Mouse (Mus musculus) CH12.LX (cell line): Measurements from ENCODE around the gene Iba57. TPM values are rescaled to one million over a fixed set of nuclear protein-coding genes. Genes with fewer than 3 reads are reported as not detected.

Experiments
- DNase-seq: peaks from one replicate; pipeline ENCODE4 v3.0.0-alpha.2; 2013; ENCODE audit errors: extremely low read depth
- H3K27ac ChIP-seq: 2 replicates; pipeline ENCODE4 v1.5.1; 2012; ENCODE audit warnings: low read depth, mild to moderate bottlenecking, control low read depth, moderate library complexity; ENCODE audit not compliant: insufficient read depth
- H3K27me3 ChIP-seq: replicated peaks from 2 replicates; pipeline ENCODE3; 2012; ENCODE audit warnings: inconsistent platforms
- H3K36me3 ChIP-seq, 2 experiments: replicated peaks in 1 of 2; 2 replicates each; pipeline versions ENCODE3 to v1.6.1; 2012; ENCODE audit warnings: inconsistent platforms in 1 of 2, low read length in 1 of 2, mild to moderate bottlenecking in 1 of 2, mixed read lengths in 1 of 2, moderate library complexity in 1 of 2; ENCODE audit not compliant: control insufficient read depth in 1 of 2, insufficient read depth in 1 of 2
- H3K4me1 ChIP-seq, 2 experiments: 2 replicates each; pipeline ENCODE4 v1.6.1; 2012; ENCODE audit warnings: inconsistent platforms in 1 of 2, moderate library complexity in 1 of 2; ENCODE audit not compliant: insufficient read depth in 2 of 2, control insufficient read depth in 1 of 2
- H3K4me2 ChIP-seq: 2 replicates; pipeline ENCODE4 v1.6.1; 2012; ENCODE audit warnings: low read depth, mild to moderate bottlenecking, control low read depth; ENCODE audit not compliant: poor library complexity, insufficient read depth, severe bottlenecking
- H3K4me3 ChIP-seq, 3 experiments: fragments of 150-350 bp in 1 of 3; sonication (generic) in 1 of 3; replicated peaks in 1 of 3; 2 replicates each; pipeline versions ENCODE3 to v1.5.1; 2011 to 2012; ENCODE audit warnings: low read depth in 2 of 3, low read length in 2 of 3, mild to moderate bottlenecking in 2 of 3, moderate library complexity in 2 of 3, control low read depth in 1 of 3, improper control_type of control experiment in 1 of 3, inconsistent platforms in 1 of 3, mixed read lengths in 1 of 3; ENCODE audit not compliant: poor library complexity in 1 of 3
- H3K79me2 ChIP-seq: replicated peaks from 2 replicates; pipeline ENCODE4 v1.6.1; 2012; ENCODE audit warnings: mild to moderate bottlenecking, moderate library complexity; ENCODE audit not compliant: control insufficient read depth, poor library complexity, insufficient read depth, severe bottlenecking; ENCODE audit errors: extremely low read depth
- H3K9ac ChIP-seq: 2 replicates; pipeline ENCODE4 v1.6.1; 2012; ENCODE audit warnings: low read depth, mild to moderate bottlenecking, control low read depth, moderate library complexity; ENCODE audit not compliant: insufficient read depth
- H3K9me3 ChIP-seq: replicated peaks from 2 replicates; pipeline ENCODE3; 2012; ENCODE audit warnings: low read length, inconsistent platforms, mixed read lengths
- CHD1 ChIP-seq: IDR thresholded peaks from 2 replicates; pipeline ENCODE4 v1.6.1; 2012; ENCODE audit warnings: low read depth, low read length, improper control_type of control experiment, inconsistent platforms
- CHD2 ChIP-seq: IDR thresholded peaks from 2 replicates; pipeline ENCODE4 v1.6.1; 2011; ENCODE audit warnings: low read length, improper control_type of control experiment
- ELF1 ChIP-seq: IDR thresholded peaks from 2 replicates; pipeline ENCODE4 v1.6.1; 2014; ENCODE audit warnings: low read depth, mild to moderate bottlenecking, inconsistent platforms, low read length, improper control_type of control experiment
- EP300 ChIP-seq: IDR thresholded peaks from 2 replicates; pipeline ENCODE4 v1.6.1; 2011; ENCODE audit warnings: low read length, improper control_type of control experiment
- ETS1 ChIP-seq: conservative IDR thresholded peaks from 2 replicates; pipeline ENCODE4 v1.6.1; 2012; ENCODE audit warnings: low read depth, mild to moderate bottlenecking, inconsistent platforms, low read length, improper control_type of control experiment, moderate library complexity
- HCFC1 ChIP-seq: IDR thresholded peaks from 2 replicates; pipeline ENCODE4 v1.6.1; 2012; ENCODE audit warnings: low read depth, mild to moderate bottlenecking, inconsistent platforms, low read length, improper control_type of control experiment
- IRF4 ChIP-seq: IDR thresholded peaks from 2 replicates; pipeline ENCODE4 v1.6.1; 2014; ENCODE audit warnings: low read depth, mild to moderate bottlenecking, inconsistent platforms, low read length, improper control_type of control experiment
- JUND ChIP-seq: conservative IDR thresholded peaks from 2 replicates; pipeline ENCODE4 v1.6.1; 2011; ENCODE audit warnings: low read depth, low read length, improper control_type of control experiment
- KAT2A ChIP-seq: IDR thresholded peaks from 2 replicates; pipeline ENCODE4 v1.6.1; 2012; ENCODE audit warnings: low read length, improper control_type of control experiment, inconsistent platforms; ENCODE audit not compliant: insufficient replicate concordance
- MAFK ChIP-seq: IDR thresholded peaks from 2 replicates; pipeline ENCODE4 v1.6.1; 2011; ENCODE audit warnings: low read length, improper control_type of control experiment; ENCODE audit not compliant: insufficient replicate concordance
- MAX ChIP-seq: IDR thresholded peaks from 2 replicates; pipeline ENCODE4 v1.6.1; 2011; ENCODE audit warnings: low read length, improper control_type of control experiment
- MAZ ChIP-seq: IDR thresholded peaks from 2 replicates; pipeline ENCODE4 v1.6.1; 2012; ENCODE audit warnings: low read depth, mild to moderate bottlenecking, inconsistent platforms, low read length, improper control_type of control experiment, moderate library complexity
- MXI1 ChIP-seq: IDR thresholded peaks from 2 replicates; pipeline ENCODE4 v1.6.1; 2011; ENCODE audit warnings: mild to moderate bottlenecking, low read depth, low read length, improper control_type of control experiment
- MYC ChIP-seq: IDR thresholded peaks from 2 replicates; pipeline ENCODE4 v1.6.1; 2011; ENCODE audit warnings: low read depth, mild to moderate bottlenecking, improper control_type of control experiment, low read length
- NRF1 ChIP-seq: IDR thresholded peaks from 2 replicates; pipeline ENCODE4 v1.6.1; 2014; ENCODE audit warnings: low read depth, mild to moderate bottlenecking, inconsistent platforms, low read length, improper control_type of control experiment, moderate library complexity
- PAX5 ChIP-seq: IDR thresholded peaks from 2 replicates; pipeline ENCODE4 v1.6.1; 2012; ENCODE audit warnings: low read length, inconsistent platforms, mixed read lengths
- POLR2A ChIP-seq: IDR thresholded peaks from 2 replicates; pipeline ENCODE4 v1.6.1; 2011; ENCODE audit warnings: low read depth, mild to moderate bottlenecking, improper control_type of control experiment, low read length
- POLR2AphosphoS2 ChIP-seq: IDR thresholded peaks from 2 replicates; pipeline ENCODE4 v1.6.1; 2011; ENCODE audit warnings: low read depth, low read length, improper control_type of control experiment
- SMC3 ChIP-seq: IDR thresholded peaks from 2 replicates; pipeline ENCODE4 v1.6.1; 2011; ENCODE audit warnings: low read depth, low read length, improper control_type of control experiment
- TBP ChIP-seq: conservative IDR thresholded peaks from 2 replicates; pipeline ENCODE4 v1.6.1; 2011; ENCODE audit warnings: low read depth, low read length, improper control_type of control experiment
- TCF12 ChIP-seq: IDR thresholded peaks from 2 replicates; pipeline ENCODE4 v1.6.1; 2014; ENCODE audit warnings: low read depth, mild to moderate bottlenecking, inconsistent platforms, low read length, improper control_type of control experiment
- USF2 ChIP-seq: conservative IDR thresholded peaks from 2 replicates; pipeline ENCODE4 v1.6.1; 2011; ENCODE audit warnings: low read depth, low read length, improper control_type of control experiment
- ZC3H11A ChIP-seq: IDR thresholded peaks from 2 replicates; pipeline ENCODE4 v1.6.1; 2012; ENCODE audit warnings: low read depth, mild to moderate bottlenecking, inconsistent platforms, low read length, improper control_type of control experiment
- ZMIZ1 ChIP-seq: IDR thresholded peaks from 2 replicates; pipeline ENCODE4 v1.6.1; 2012; ENCODE audit warnings: low read depth, mild to moderate bottlenecking, inconsistent platforms, low read length, improper control_type of control experiment
- dilution Hi-C: fragments of 300-500 bp; cut with MboI; formaldehyde crosslinking; loops from 2 replicates; pipeline ENCODE4 v1.14.3; 2020; ENCODE audit warnings: low sequenced_read_pairs; ENCODE audit not compliant: extremely low pct_unique_long_range_greater_than_20kb, extremely low pct_ligation_motif_present
- in situ Hi-C: fragments of 300-500 bp; cut with MboI; formaldehyde crosslinking; loops from 3 replicates; pipeline ENCODE4 v1.14.3; 2019; ENCODE audit warnings: low sequenced_read_pairs, low pct_ligation_motif_present, low pct_unique_long_range_greater_than_20kb, mixed read lengths
- polyA plus RNA-seq: library from polyadenylated mRNA; unstranded; fragments of >175 nt; gene quantifications from 2 replicates; pipeline ENCODE4 v1.2.1, GENCODE M21; 2012; ENCODE audit warnings: low read depth; ENCODE audit not compliant: insufficient read length
- total RNA-seq, 2 experiments: library from RNA; depleted of rRNA; stranded (reverse); fragments of 300-350 nt in 1 of 2; fragments of >200 nt in 1 of 2; gene quantifications; 2 replicates each; pipeline ENCODE4 v1.2.3; 2012 to 2014

The Iba57 gene
- total and polyA plus RNA-seq, 3 experiments = 4.0 to 7.5 (median 4.6) TPM

GRCm38 (mm10) chr11:59202081-59202995 is 38.8 kb upstream of the Iba57 start, which contains the start of gene Mrpl55 (continued):
- TF ChIP-seq ZMIZ1 (peak; percentile 83), ELF1 (peak; percentile 52; the same call in 1 of the 2 replicates), NRF1 (peak; percentile 51), EP300 (peak; percentile 17; the same call in 1 of the 2 replicates), IRF4 (peak; percentile 48; the same call in 1 of the 2 replicates)

- H3K27ac ChIP-seq = no peak overlapping the region
- H3K36me3 ChIP-seq = peaks cover 23 to 46% of the 10 kb centered on the region in 2 experiments
- H3K4me1 ChIP-seq = peaks cover 4 to 18% of the 10 kb centered on the region in 2 experiments
- H3K4me3 ChIP-seq = peak overlapping the region; percentile 68 to 99 (median 77)
- no peaks in the 10 kb centered on the region for H3K27me3 ChIP-seq
- no peaks in the 10 kb centered on the region for H3K9me3 ChIP-seq
- peak; percentile 50 for DNase-seq
- TF ChIP-seq MAX (no peak), NRF1 (no peak), ETS1 (no peak), MXI1 (no peak), POLR2A (no peak), MAZ (no peak), JUND (no peak), CHD2 (no peak), EP300 (no peak)
- dilution Hi-C loops = no loop called here
- H3K9ac ChIP-seq = peak overlapping the region; percentile 67
- in situ Hi-C loops = loop anchor here (5.0 kb wide), 1 partner anchor 34 kb away; no protein-coding TSS in a partner anchor
- H3K4me2 ChIP-seq = peak overlapping the region; percentile 77
- peaks cover 6% of the 10 kb centered on the region for H3K79me2 ChIP-seq
These were observed 37.9 kb upstream of the Iba57 start for GRCm38 (mm10) chr11:59201216-59202002.

- peaks cover 5 to 16% of the 10 kb centered on the region in 2 experiments for H3K4me1 ChIP-seq
- H3K9me3 ChIP-seq = no peaks in the 10 kb centered on the region
- no peak overlapping the region for H3K4me3 ChIP-seq
- dilution Hi-C loops = no loop called here
- no peaks in the 10 kb centered on the region for H3K79me2 ChIP-seq
- DNase-seq = no peak
- TF ChIP-seq TBP = no peak
- TF ChIP-seq IRF4 = no peak
- TF ChIP-seq KAT2A = no peak
- TF ChIP-seq HCFC1 = no peak
- no peak for TF ChIP-seq TCF12
- TF ChIP-seq SMC3 = no peak
- TF ChIP-seq CHD2 = no peak
- TF ChIP-seq CHD1 = no peak
- no peak for TF ChIP-seq ZC3H11A
- no peak for TF ChIP-seq POLR2AphosphoS2
- TF ChIP-seq MYC = no peak
- no peak for TF ChIP-seq MAZ
- TF ChIP-seq JUND = no peak
- no peak for TF ChIP-seq PAX5
- TF ChIP-seq MAX = no peak
- TF ChIP-seq MAFK = no peak
- no peak for TF ChIP-seq ELF1
- no peak for TF ChIP-seq USF2
- TF ChIP-seq, all 38 proteins: peak for 0
- H3K27me3 ChIP-seq = no peaks in the 10 kb centered on the region
- no peak overlapping the region for H3K4me2 ChIP-seq
- H3K27ac ChIP-seq = no peak overlapping the region
- no peak overlapping the region for H3K9ac ChIP-seq
- peaks cover 6 to 18% of the 10 kb centered on the region in 2 experiments for H3K36me3 ChIP-seq
- in situ Hi-C loops = no loop called here
These were observed 32.7 kb upstream of the Iba57 start for GRCm38 (mm10) chr11:59196230-59196629.
